Mouse (Mus musculus): ENCODE results near the gene Pbx1. TPM values are rescaled to one million over a fixed set of nuclear protein-coding genes. Genes with fewer than 3 reads are reported as not detected.

Pbx1 gene
- polyA plus RNA-seq, 1 experiment: 141 TPM

DNA sequence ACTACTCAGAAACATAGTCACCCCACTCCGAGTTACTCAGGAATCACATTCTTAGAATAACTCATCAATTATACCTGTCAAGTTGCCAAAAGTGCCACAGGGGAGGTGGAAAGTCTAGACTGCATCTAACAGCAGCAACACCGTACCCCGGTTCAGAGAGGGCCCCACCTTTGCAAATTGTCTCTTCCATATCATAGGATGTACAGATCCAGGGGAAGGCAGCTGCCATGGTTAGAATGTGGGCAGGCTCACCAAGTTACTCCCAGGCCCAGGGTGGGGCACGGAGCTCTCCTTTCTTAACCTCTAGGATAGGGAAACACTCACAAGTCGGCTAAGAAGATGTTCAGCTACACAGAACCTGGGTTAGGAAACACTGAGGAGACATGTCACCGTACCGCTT is 29.4 kb downstream of the Pbx1 start:
- TF ChIP-seq CTCF (IDR thresholded peaks at IDR 0.05; ENCODE audit: borderline replicate concordance, extremely low read depth, insufficient read depth, insufficient read length) (no peak), POLR2A (IDR thresholded peaks at IDR 0.05; ENCODE audit: borderline replicate concordance, extremely low read depth, insufficient read depth, insufficient read length, poor library complexity, severe bottlenecking) (no peak)
- no peak for DNase-seq (ENCODE audit: low read depth)

DNA sequence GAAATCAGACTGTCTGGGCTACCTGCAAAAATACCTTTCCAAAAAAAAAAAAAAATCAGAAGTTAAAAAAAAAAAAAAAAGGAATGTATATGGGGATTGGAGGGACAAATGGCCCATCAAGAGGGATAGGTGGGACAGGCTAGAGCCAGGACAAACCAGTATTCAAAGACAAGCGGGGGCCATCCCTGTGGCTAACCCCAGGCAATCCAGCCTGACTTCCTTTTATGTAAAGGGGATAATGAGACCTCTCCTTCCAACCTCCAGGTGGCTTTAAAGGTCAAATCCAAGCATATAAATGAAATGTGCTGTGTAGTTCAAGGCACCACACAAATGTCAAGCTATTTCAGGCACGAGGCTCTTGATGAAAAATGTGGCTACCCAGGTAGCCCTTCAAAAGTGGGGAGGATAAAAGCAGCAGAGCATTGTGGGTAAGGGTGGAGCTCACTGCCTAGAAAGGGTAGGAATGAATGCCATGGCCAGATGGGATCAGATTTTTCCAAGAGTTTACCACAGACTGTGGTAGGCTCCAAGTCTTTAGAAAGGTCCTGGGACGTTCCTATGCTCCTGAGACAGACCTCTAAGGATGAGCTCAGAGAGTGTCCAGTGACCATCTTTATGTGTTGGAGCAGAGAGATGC is 36.4 kb downstream of the Pbx1 start:
- no peak for DNase-seq (ENCODE audit: low read depth)
- TF ChIP-seq POLR2A (IDR thresholded peaks at IDR 0.05; ENCODE audit: borderline replicate concordance, extremely low read depth, insufficient read depth, insufficient read length, poor library complexity, severe bottlenecking) (no peak), CTCF (IDR thresholded peaks at IDR 0.05; ENCODE audit: borderline replicate concordance, extremely low read depth, insufficient read depth, insufficient read length) (no peak)

DNA sequence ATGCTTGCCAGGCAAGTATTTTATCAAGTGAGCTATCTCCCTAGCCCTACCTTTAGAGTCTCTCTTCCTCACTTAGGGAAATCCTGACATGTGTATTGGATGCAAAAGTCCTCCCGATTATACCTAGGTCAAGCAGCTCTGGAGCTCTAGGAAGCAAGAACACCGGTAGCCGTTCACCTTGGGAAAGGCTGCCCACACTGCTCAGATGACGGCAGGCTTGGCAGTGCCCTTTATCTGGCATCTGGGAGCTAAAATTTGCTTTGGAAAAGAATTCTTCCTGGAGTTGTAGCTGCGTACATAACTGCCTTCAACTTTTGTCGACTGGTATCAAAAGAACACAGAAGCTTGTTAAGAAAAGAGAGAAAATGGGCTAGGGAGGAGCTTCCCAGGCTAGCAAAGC is 37.5 kb downstream of the Pbx1 start:
- no peak for TF ChIP-seq POLR2A (IDR thresholded peaks at IDR 0.05; ENCODE audit: borderline replicate concordance, extremely low read depth, insufficient read depth, insufficient read length, poor library complexity, severe bottlenecking)
- no peak for TF ChIP-seq CTCF (IDR thresholded peaks at IDR 0.05; ENCODE audit: borderline replicate concordance, extremely low read depth, insufficient read depth, insufficient read length)
- no peak for DNase-seq (ENCODE audit: low read depth)

DNA sequence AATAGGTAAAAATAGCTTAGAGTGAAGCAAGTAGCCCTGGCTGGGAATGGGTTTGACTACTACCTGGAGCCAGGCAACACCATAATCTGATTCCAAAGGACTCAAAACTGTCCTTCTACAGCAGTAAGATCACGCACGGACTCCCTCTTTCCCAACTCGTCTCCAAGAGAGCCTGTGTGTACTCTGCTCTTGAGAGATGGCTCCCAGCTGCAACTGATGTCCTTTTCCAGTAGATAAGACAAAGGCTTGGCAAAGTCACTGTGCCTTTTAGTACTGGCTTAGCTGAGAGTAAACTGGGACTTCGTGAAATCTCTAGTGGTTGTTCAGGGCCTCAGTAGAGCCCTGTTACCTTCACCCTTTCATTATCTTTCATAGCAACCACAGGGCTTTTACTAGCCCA is 38.6 kb downstream of the Pbx1 start:
- DNase-seq (ENCODE audit: low read depth): no peak
- TF ChIP-seq POLR2A (IDR thresholded peaks at IDR 0.05; ENCODE audit: borderline replicate concordance, extremely low read depth, insufficient read depth, insufficient read length, poor library complexity, severe bottlenecking) (no peak), CTCF (IDR thresholded peaks at IDR 0.05; ENCODE audit: borderline replicate concordance, extremely low read depth, insufficient read depth, insufficient read length) (no peak)

DNA sequence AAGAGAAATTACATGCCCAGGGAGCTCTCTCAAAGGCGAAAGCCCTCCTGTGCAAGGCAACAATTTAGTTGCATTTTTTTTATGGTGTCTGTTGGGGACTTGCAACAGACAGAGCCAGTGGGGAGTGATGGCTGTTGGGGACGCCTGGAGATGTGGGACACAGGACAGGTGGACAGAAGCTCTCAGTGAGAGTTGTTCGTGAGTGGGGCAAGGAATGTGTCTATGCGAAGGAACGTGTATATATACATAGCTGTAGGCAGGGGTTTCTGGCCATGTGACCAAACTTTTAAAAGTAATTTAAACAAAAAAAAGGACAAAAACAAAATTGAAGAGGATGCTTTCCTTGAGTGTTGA is 39.6 kb downstream of the Pbx1 start:
- TF ChIP-seq POLR2A (IDR thresholded peaks at IDR 0.05; ENCODE audit: borderline replicate concordance, extremely low read depth, insufficient read depth, insufficient read length, poor library complexity, severe bottlenecking): no peak
- TF ChIP-seq CTCF (IDR thresholded peaks at IDR 0.05; ENCODE audit: borderline replicate concordance, extremely low read depth, insufficient read depth, insufficient read length): no peak
- no peak for DNase-seq (ENCODE audit: low read depth)

DNA sequence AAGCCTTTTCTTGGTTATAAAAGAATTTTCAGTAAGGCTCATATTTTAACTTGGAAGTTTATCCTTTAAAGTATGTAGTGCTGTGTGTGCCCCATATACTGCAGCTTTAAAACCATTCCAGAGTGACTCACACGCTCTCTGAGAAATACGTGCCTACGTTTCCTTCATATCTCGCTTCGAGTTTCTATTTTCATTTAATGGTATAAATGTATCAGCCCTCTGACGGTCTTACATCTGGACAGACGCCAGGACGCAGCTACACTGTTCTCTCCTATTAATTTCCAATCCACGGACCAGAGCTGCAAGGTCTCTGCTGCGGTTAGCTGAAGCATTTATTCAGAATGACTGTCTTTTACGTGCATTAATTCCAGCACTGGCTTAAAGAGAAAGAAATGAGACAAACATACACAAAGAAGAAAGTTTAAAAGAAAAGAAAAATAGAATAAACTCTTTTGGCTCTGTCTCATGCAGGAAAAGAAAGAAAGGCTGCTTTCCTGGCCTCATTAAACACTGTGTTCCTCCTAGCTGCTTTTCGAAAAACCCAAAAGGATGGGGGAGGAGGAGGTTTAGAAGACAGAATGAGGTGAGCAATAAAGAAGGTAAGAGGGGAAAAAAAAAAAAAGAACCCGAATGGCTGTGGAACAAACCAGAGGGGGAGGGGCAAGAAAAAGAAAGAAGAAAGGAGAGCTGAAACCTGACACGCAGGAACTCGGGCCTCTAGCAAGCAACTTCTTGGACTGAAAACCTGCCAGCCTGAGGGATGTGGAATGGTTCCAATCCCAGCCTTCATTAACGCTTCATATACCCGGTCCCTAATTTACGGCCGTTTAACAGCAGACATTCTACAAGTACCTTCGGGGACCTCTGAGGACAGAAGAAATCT is 40.2 kb downstream of the Pbx1 start:
- TF ChIP-seq CTCF (IDR thresholded peaks at IDR 0.05; ENCODE audit: borderline replicate concordance, extremely low read depth, insufficient read depth, insufficient read length) (no peak), POLR2A (IDR thresholded peaks at IDR 0.05; ENCODE audit: borderline replicate concordance, extremely low read depth, insufficient read depth, insufficient read length, poor library complexity, severe bottlenecking) (no peak)
- peak; percentile 97 for DNase-seq (ENCODE audit: low read depth)

DNA sequence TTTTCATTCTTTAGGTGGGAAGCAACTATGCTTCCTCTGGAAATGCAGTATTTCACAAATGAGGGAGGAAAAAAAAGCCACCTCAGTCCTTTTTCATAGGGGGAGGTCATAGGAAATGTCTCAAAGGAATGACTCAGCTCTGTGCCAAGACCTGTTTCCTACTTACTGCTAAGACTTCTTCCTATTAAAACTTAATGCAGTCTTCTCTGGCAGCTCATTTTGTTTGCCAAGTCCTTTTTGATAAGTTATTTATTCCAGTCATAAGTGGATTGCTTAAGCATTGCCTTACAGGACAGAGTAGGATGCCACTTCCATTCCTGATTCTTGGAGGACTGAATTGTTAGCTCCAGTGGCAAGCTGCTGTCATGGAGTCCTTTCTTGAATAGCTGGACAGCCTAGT is 41.3 kb downstream of the Pbx1 start:
- TF ChIP-seq POLR2A (IDR thresholded peaks at IDR 0.05; ENCODE audit: borderline replicate concordance, extremely low read depth, insufficient read depth, insufficient read length, poor library complexity, severe bottlenecking) (no peak), CTCF (IDR thresholded peaks at IDR 0.05; ENCODE audit: borderline replicate concordance, extremely low read depth, insufficient read depth, insufficient read length) (no peak)
- no peak for DNase-seq (ENCODE audit: low read depth)

DNA sequence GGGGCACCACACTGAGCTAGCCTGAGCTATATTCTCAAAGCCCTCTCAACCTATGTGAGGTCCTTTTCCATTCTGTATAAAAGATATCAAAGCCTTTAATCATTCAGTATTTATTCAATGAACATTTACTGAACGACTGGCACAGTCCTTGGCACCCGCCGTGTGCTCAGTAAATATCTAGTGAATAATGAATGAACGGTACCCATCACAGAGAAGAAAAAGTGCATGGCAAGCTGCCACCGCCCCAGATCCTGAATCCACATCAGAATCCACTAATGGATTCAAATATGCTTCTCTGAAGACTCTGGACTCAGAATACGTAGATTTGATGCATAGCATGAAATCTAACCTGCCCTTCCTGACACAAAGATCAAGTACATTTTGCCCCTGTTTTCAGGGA is 45.9 kb downstream of the Pbx1 start:
- DNase-seq (ENCODE audit: low read depth): peak; percentile 82
- TF ChIP-seq POLR2A (IDR thresholded peaks at IDR 0.05; ENCODE audit: borderline replicate concordance, extremely low read depth, insufficient read depth, insufficient read length, poor library complexity, severe bottlenecking): no peak
- no peak for TF ChIP-seq CTCF (IDR thresholded peaks at IDR 0.05; ENCODE audit: borderline replicate concordance, extremely low read depth, insufficient read depth, insufficient read length)

DNA sequence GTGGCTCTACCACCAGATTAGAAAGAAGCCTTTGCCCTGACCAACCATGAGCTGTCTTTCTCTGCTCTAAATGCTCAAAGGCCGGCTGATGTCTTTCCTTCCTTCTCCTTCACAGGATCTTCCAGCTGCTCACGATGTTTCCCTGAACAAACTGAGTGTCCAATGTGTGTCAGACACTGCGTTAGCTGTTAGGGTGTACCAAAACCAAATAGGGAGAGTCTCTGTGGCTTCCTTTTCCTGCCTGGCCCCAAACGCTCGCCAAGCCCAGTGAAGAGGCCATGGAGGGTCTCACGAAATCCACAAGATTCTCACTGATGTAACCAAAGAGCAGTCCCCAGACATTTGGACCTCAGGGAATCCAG is 47.5 kb downstream of the Pbx1 start:
- no peak for DNase-seq (ENCODE audit: low read depth)
- TF ChIP-seq POLR2A (IDR thresholded peaks at IDR 0.05; ENCODE audit: borderline replicate concordance, extremely low read depth, insufficient read depth, insufficient read length, poor library complexity, severe bottlenecking): no peak
- TF ChIP-seq CTCF (IDR thresholded peaks at IDR 0.05; ENCODE audit: borderline replicate concordance, extremely low read depth, insufficient read depth, insufficient read length): no peak

DNA sequence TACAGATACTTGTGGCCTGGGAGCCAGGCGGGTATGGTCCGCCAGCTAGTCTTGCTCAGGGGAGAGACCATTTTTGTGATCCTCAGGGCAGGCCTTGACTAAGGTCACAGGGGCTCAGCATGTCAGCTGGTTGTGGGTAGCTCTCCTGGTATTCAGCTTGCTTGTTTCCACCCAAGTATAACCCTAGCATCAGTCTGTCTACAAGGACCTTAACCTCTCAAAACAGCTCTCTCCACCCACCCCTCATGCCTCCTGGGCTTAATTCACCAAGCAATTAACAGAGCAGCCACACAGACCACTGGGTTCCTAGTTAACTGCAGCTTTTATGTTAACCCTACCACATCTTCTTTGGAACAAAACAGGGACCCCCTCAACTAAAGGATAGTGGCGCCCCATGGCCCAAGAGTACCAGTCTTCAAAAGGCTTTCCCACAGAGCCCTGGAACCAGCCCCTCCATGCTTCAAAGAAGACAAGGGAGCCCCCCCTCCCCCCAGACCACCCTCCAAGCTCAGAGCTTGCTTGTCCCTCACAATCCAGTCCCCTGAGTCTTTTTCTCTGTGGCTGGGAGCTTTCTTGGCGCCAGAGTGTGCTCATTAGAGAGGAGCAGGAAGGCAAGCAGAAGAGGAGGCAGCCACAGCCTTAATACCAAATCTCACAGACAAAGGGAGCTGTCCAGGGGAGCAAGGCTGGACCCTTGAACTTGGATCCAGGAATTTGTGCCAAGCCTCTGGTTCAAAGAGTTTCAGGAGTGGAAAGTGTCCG is 48.1 kb downstream of the Pbx1 start:
- no peak for TF ChIP-seq POLR2A (IDR thresholded peaks at IDR 0.05; ENCODE audit: borderline replicate concordance, extremely low read depth, insufficient read depth, insufficient read length, poor library complexity, severe bottlenecking)
- no peak for TF ChIP-seq CTCF (IDR thresholded peaks at IDR 0.05; ENCODE audit: borderline replicate concordance, extremely low read depth, insufficient read depth, insufficient read length)
- peak; percentile 94 for DNase-seq (ENCODE audit: low read depth)

DNA sequence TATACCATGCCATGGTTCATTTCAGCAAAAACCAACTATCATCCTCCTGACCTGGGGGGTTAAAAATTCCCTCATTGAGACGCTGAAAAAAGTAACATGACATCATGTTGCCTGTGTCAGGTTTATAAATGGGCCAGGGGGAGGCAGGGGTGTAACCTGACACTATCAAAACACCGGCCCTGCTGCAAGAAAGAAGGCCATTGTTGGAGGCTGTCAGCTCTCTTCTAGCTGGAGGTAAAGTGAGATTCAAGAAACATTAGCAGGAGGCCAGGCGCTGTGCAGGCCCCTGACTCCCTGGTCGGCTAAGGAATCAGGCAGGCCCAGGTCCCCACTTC is 49.3 kb downstream of the Pbx1 start:
- TF ChIP-seq CTCF (IDR thresholded peaks at IDR 0.05; ENCODE audit: borderline replicate concordance, extremely low read depth, insufficient read depth, insufficient read length) (no peak), POLR2A (IDR thresholded peaks at IDR 0.05; ENCODE audit: borderline replicate concordance, extremely low read depth, insufficient read depth, insufficient read length, poor library complexity, severe bottlenecking) (no peak)
- DNase-seq (ENCODE audit: low read depth): peak; percentile 81

All from brain, embryonic 14.5 days (tissue).